In the genomic region with DNA sequence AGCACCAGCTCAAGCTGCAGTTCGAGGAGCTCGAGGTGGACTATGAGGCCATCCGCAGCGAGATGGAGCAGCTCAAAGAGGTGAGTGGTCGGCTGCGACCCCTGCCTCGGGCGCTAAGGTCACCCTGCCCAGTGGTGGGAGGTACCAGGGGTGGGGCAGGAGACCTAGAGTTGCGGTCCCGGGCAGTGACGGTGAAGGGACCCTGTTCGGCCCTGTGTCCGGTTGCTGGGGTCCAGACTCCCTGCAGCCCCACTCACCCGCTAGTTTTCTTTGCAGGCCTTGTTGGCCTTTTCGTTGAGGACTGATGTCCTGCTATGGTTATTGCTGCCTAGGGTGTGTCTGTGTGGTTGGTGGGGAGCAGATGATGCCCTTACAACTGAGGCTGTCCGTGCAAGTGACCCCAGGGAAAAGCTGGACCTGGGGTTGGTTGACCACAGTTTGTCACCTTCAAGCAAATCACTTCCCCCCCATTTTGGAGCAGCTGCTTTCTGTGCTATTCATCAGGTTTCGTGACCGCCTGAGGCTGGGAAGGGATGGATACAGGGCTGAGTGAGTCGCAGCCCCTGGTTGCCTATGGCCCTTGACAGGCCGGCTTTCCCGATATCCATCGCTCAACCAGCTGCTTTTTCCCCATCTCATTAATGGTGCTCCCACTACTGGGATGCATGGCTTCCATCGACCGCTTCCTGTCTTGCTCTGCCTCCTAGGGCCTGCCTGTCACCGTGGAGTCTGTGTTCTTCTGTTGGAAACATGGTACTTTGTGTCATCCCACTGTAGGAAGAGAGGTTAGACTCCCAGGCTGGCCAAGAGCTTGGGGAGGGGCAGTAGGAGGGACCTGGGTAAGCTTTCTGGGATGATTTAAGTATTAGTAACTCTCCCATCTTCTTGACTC, we compare ENCODE assay signal across 8 mouse cellular contexts. TPM values are rescaled to one million over a fixed set of nuclear protein-coding genes. Genes with fewer than 3 reads are reported as not detected.
DNase-seq lines count a peak whose midpoint lies in the region; ATAC-seq and TF ChIP-seq lines count a peak whose summit lies in the region.

No protein-coding gene starts in this region.

- no peak for DNase-seq in lung, adult 2 months
- no peak for DNase-seq in lung, postnatal 14 days
- DNase-seq in embryonic facial prominence, embryonic 11.5 days (ENCODE audit: low spot score), result no peak
- no peak for DNase-seq in urinary bladder, adult 18-20 months (ENCODE audit: low spot score in 2 of 2)
- DNase-seq in kidney, postnatal 36 days, result no peak
- no peak for DNase-seq in left cerebral cortex, adult 18-20 months (ENCODE audit: low spot score in 2 of 2)

- peak overlapping the region; percentile 49; the same call in 1 of the 2 replicates for H3K27ac ChIP-seq in embryonic facial prominence, embryonic 11.5 days (replicated peaks; ENCODE audit: low read depth, low read length)
- peak overlapping the region; percentile 81 for H3K27ac ChIP-seq in hindbrain, embryonic 16.5 days (ENCODE audit: low read depth, low read length)
- peak overlapping the region; percentile 90 for H3K27ac ChIP-seq in midbrain, embryonic 13.5 days

- peaks cover 28% of the 10 kb centered on the region for H3K4me1 ChIP-seq in lung, adult 2 months (ENCODE audit: control insufficient read depth, insufficient read depth, low read length)
- no peaks in the 10 kb centered on the region for H3K4me1 ChIP-seq in embryonic facial prominence, embryonic 11.5 days (ENCODE audit: control insufficient read depth, insufficient read depth, low read length)
- H3K4me1 ChIP-seq in hindbrain, embryonic 16.5 days (ENCODE audit: control insufficient read depth, insufficient read depth, low read depth, low read length), result peaks cover 42% of the 10 kb centered on the region
- peaks cover 57% of the 10 kb centered on the region for H3K4me1 ChIP-seq in midbrain, embryonic 13.5 days (replicated peaks)

- H3K9me3 ChIP-seq in embryonic facial prominence, embryonic 11.5 days (replicated peaks; ENCODE audit: control insufficient read depth, low read length), result no peaks in the 10 kb centered on the region
- no peaks in the 10 kb centered on the region for H3K9me3 ChIP-seq in hindbrain, embryonic 16.5 days (ENCODE audit: control insufficient read depth, low read length)
- no peaks in the 10 kb centered on the region for H3K9me3 ChIP-seq in midbrain, embryonic 13.5 days

- H3K27me3 ChIP-seq in embryonic facial prominence, embryonic 11.5 days (ENCODE audit: control insufficient read depth, insufficient read depth, low read length), result no peaks in the 10 kb centered on the region
- no peaks in the 10 kb centered on the region for H3K27me3 ChIP-seq in hindbrain, embryonic 16.5 days (replicated peaks; ENCODE audit: control insufficient read depth, insufficient read depth, low read length)
- 0 out of 2 replicates have a peak, but pooled peaks cover 3% of the 10 kb centered on the region for H3K27me3 ChIP-seq in midbrain, embryonic 13.5 days

- no peak for TF ChIP-seq POLR2A in lung, adult 2 months (IDR thresholded peaks at IDR 0.05; ENCODE audit: borderline replicate concordance, extremely low read depth, low read depth, low read length)

- no peaks in the 10 kb centered on the region for H3K36me3 ChIP-seq in embryonic facial prominence, embryonic 11.5 days (replicated peaks; ENCODE audit: control insufficient read depth, insufficient read depth, low read depth, low read length)
- no peaks in the 10 kb centered on the region for H3K36me3 ChIP-seq in hindbrain, embryonic 16.5 days (ENCODE audit: control insufficient read depth, insufficient read depth, low read length)
- H3K36me3 ChIP-seq in midbrain, embryonic 13.5 days, result no peaks in the 10 kb centered on the region

- TF ChIP-seq CTCF in lung, adult 2 months (IDR thresholded peaks at IDR 0.05; ENCODE audit: insufficient read depth, low read length), result no peak

- peak overlapping the region; percentile 93 for H3K4me3 ChIP-seq in lung, adult 2 months (replicated peaks; ENCODE audit: extremely low read depth, low read depth, low read length)
- peak overlapping the region; percentile 92 for H3K4me3 ChIP-seq in embryonic facial prominence, embryonic 11.5 days (ENCODE audit: low read depth, low read length)
- H3K4me3 ChIP-seq in hindbrain, embryonic 16.5 days (ENCODE audit: low read length), result peak overlapping the region; percentile 88
- H3K4me3 ChIP-seq in midbrain, embryonic 13.5 days (replicated peaks), result peak overlapping the region; percentile 95

- peak overlapping the region; percentile 92 for H3K9ac ChIP-seq in embryonic facial prominence, embryonic 11.5 days (replicated peaks; ENCODE audit: low read length)
- H3K9ac ChIP-seq in hindbrain, embryonic 16.5 days (ENCODE audit: low read depth, low read length), result peak overlapping the region; percentile 92
- H3K9ac ChIP-seq in midbrain, embryonic 13.5 days (replicated peaks), result peak overlapping the region; percentile 96

- peak; percentile 15 for ATAC-seq in embryonic facial prominence, embryonic 11.5 days (replicated peaks; ENCODE audit: insufficient number of reproducible peaks, low FRiP score, low TSS enrichment, low read depth)
- ATAC-seq in hindbrain, embryonic 16.5 days, result no peak
- ATAC-seq in midbrain, embryonic 13.5 days, result no peak; the same call in 1 of the 2 replicates

- H3K4me2 ChIP-seq in embryonic facial prominence, embryonic 11.5 days (ENCODE audit: low read depth, low read length), result peak overlapping the region; percentile 85
- peak overlapping the region; percentile 96 for H3K4me2 ChIP-seq in hindbrain, embryonic 16.5 days (ENCODE audit: low read length)
- H3K4me2 ChIP-seq in midbrain, embryonic 13.5 days (replicated peaks), result peak overlapping the region; percentile 93

- WGBS in lung, adult 2 months, result 4% methylated on average over 25 of the region's 25 CpGs
- 13% methylated on average over 25 of the region's 25 CpGs for WGBS in embryonic facial prominence, embryonic 11.5 days
- 4% methylated on average over 21 of the region's 25 CpGs for WGBS in hindbrain, embryonic 16.5 days
- WGBS in midbrain, embryonic 13.5 days, result 5% methylated on average over 25 of the region's 25 CpGs

RNA-seq across cellular contexts. Expression of a gene that starts 0.7 kb away (rescaled TPM):
- 53.3 and 63.2 TPM in 2 replicates for polyA plus RNA-seq in lung, adult 2 months (2012; rRNA removed)
- polyA plus RNA-seq in embryonic facial prominence, embryonic 11.5 days (2014; fragmentation: Nextera tagmentation; extraction: Ambion mirVana), result 22.9 and 26.0 TPM in 2 replicates
- polyA plus RNA-seq in hindbrain, embryonic 16.5 days (2015; fragmentation: Nextera tagmentation; extraction: Ambion mirVana), result 25.3 and 30.5 TPM in 2 replicates
- 24.0 and 26.6 TPM in 2 replicates for polyA plus RNA-seq in midbrain, embryonic 13.5 days (2015; fragmentation: Nextera tagmentation; extraction: Ambion mirVana)
- total RNA-seq in left cerebral cortex, adult 18-20 months (2021), result 10 to 100 TPM; 46.4 to 48.6 TPM

RNA-seq across cellular contexts. Expression of a gene that starts 22.0 kb away (rescaled TPM):
- 2.8 and 4.1 TPM in 2 replicates for polyA plus RNA-seq in lung, adult 2 months (2012; rRNA removed)
- 0.95 and 1.2 TPM in 2 replicates for polyA plus RNA-seq in embryonic facial prominence, embryonic 11.5 days (2014; fragmentation: Nextera tagmentation; extraction: Ambion mirVana)
- 1.6 TPM in 2 replicates for polyA plus RNA-seq in hindbrain, embryonic 16.5 days (2015; fragmentation: Nextera tagmentation; extraction: Ambion mirVana)
- polyA plus RNA-seq in midbrain, embryonic 13.5 days (2015; fragmentation: Nextera tagmentation; extraction: Ambion mirVana), result 1.8 TPM in 2 replicates
- total RNA-seq in left cerebral cortex, adult 18-20 months (2021), result 1 to 10 TPM; 5.0 to 5.9 TPM
